Mouse (Mus musculus) C2C12 (cell line): ENCODE data around the gene Tmem158. TPM values are rescaled to one million over a fixed set of nuclear protein-coding genes. Genes with fewer than 3 reads are reported as not detected.

Experiments
- H3K27me3 ChIP-seq: one replicate; pipeline ENCODE4 v1.6.1; 2011; ENCODE audit not compliant: control insufficient read depth, insufficient read depth, insufficient read length
- H3K36me3 ChIP-seq: one replicate; pipeline ENCODE4 v1.6.1; 2011; ENCODE audit not compliant: control insufficient read depth, insufficient read depth
- H3K4me3 ChIP-seq: one replicate; pipeline ENCODE4 v1.5.1; 2011; ENCODE audit warnings: mild to moderate bottlenecking, control low read depth; ENCODE audit not compliant: poor library complexity, insufficient read depth, severe bottlenecking
- H3K79me2 ChIP-seq: one replicate; pipeline ENCODE4 v1.6.1; 2011; ENCODE audit not compliant: control insufficient read depth, insufficient read depth
- H3K79me3 ChIP-seq: one replicate; pipeline ENCODE4 v1.6.1; 2011; ENCODE audit warnings: low read depth, control low read depth
- H3ac ChIP-seq: one replicate; pipeline ENCODE3; 2011; ENCODE audit warnings: low read depth; ENCODE audit not compliant: control insufficient read depth, insufficient read length
- CEBPB ChIP-seq: IDR thresholded peaks from one replicate; pipeline ENCODE4 v1.6.1; 2011; ENCODE audit warnings: low read depth, mild to moderate bottlenecking, control low read depth, moderate library complexity
- CTCF ChIP-seq: IDR thresholded peaks from one replicate; pipeline ENCODE4 v1.5.1; 2011; ENCODE audit not compliant: control insufficient read depth, insufficient read depth, insufficient read length
- FOSL1 ChIP-seq: IDR thresholded peaks from one replicate; pipeline ENCODE4 v1.8.0; 2011; ENCODE audit warnings: mild to moderate bottlenecking, low read length; ENCODE audit not compliant: poor library complexity, insufficient read depth, severe bottlenecking
- MAX ChIP-seq: IDR thresholded peaks from one replicate; pipeline ENCODE4 v1.6.1; 2011; ENCODE audit warnings: mild to moderate bottlenecking, control low read depth
- MYOD1 ChIP-seq: IDR thresholded peaks from one replicate; pipeline ENCODE4 v1.6.1; 2011; ENCODE audit warnings: low read depth; ENCODE audit not compliant: control insufficient read depth, insufficient read length
- MYOG ChIP-seq: IDR thresholded peaks from one replicate; pipeline ENCODE4 v1.6.1; 2011; ENCODE audit not compliant: control insufficient read depth, insufficient read length; ENCODE audit errors: extremely low read depth
- USF1 ChIP-seq: IDR thresholded peaks from one replicate; pipeline ENCODE4 v1.6.1; 2011; ENCODE audit warnings: low read depth, mild to moderate bottlenecking, control low read depth, moderate library complexity
- polyA plus RNA-seq: library from polyadenylated mRNA; unstranded; fragments of >200 nt; fragmentation: generic; extraction: Trizol; gene quantifications from one replicate; pipeline ENCODE4 v1.2.1, GENCODE M21; 2012; ENCODE audit warnings: missing spikeins

Gene Tmem158
- polyA plus RNA-seq, 1 experiment: 9.6 TPM

GRCm38 (mm10) chr9:123297862-123298261 lies 37.3 kb upstream of the Tmem158 start:
- H3ac ChIP-seq: no peak overlapping the region
- no peaks in the 10 kb centered on the region for H3K79me3 ChIP-seq
- no peak overlapping the region for H3K4me3 ChIP-seq
- H3K79me2 ChIP-seq: no peaks in the 10 kb centered on the region
- no peaks in the 10 kb centered on the region for H3K36me3 ChIP-seq
- H3K27me3 ChIP-seq: no peaks in the 10 kb centered on the region
- TF ChIP-seq MYOD1 (no peak), CEBPB (no peak), CTCF (no peak)

- H3K4me3 ChIP-seq: no peak overlapping the region
- H3ac ChIP-seq: no peak overlapping the region
- no peaks in the 10 kb centered on the region for H3K36me3 ChIP-seq
- H3K79me3 ChIP-seq: no peaks in the 10 kb centered on the region
- H3K27me3 ChIP-seq: no peaks in the 10 kb centered on the region
- H3K79me2 ChIP-seq: no peaks in the 10 kb centered on the region
- no peak for TF ChIP-seq MAX
- TF ChIP-seq CTCF: no peak
- TF ChIP-seq MYOD1: no peak
- no peak for TF ChIP-seq USF1
- no peak for TF ChIP-seq MYOG
- no peak for TF ChIP-seq CEBPB
- TF ChIP-seq FOSL1: no peak
Measured at GRCm38 (mm10) chr9:123296229-123296628, 35.7 kb upstream of the Tmem158 start.

- TF ChIP-seq MYOD1 (no peak), CTCF (no peak), MAX (no peak), MYOG (no peak), USF1 (no peak), FOSL1 (no peak), CEBPB (no peak)
- Histone ChIP-seq H3K4me3 (no peak overlapping the region), H3K79me2 (no peaks in the 10 kb centered on the region), H3K27me3 (no peaks in the 10 kb centered on the region), H3K79me3 (no peaks in the 10 kb centered on the region), H3K36me3 (no peaks in the 10 kb centered on the region), H3ac (no peak overlapping the region)
Measured at GRCm38 (mm10) chr9:123294581-123294980, 34.0 kb upstream of the Tmem158 start.

GRCm38 (mm10) chr9:123288378-123288777 lies 27.8 kb upstream of the Tmem158 start:
- no peaks in the 10 kb centered on the region for H3K79me3 ChIP-seq
- no peak overlapping the region for H3K4me3 ChIP-seq
- no peaks in the 10 kb centered on the region for H3K79me2 ChIP-seq
- no peaks in the 10 kb centered on the region for H3K36me3 ChIP-seq
- no peak for TF ChIP-seq MAX
- TF ChIP-seq FOSL1: no peak
- TF ChIP-seq CTCF: no peak
- no peak for TF ChIP-seq MYOG
- TF ChIP-seq MYOD1: no peak
- H3ac ChIP-seq: no peak overlapping the region
- H3K27me3 ChIP-seq: no peaks in the 10 kb centered on the region

DNA sequence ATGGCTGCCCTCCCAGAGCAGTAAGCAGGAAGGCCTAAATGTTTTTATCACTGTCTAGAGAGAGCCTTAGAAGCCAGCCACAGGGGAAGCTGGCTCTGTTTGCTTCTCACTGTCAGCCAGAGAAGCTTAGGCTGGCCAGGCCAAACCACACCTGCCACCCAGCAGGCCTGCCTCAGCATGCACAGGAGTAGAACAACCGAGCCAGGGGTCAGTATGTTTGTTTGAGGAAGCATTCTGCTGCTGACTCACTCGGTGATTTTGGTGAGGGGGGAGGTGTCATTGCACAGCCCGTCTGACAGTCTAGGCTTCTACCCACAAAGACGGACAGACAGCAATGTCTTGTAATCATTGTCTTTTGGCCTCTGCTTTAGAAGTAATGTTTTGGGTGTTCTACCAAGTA lies 25.1 kb upstream of the Tmem158 start:
- Histone ChIP-seq H3ac (no peak overlapping the region), H3K79me3 (no peaks in the 10 kb centered on the region), H3K4me3 (no peak overlapping the region), H3K36me3 (no peaks in the 10 kb centered on the region), H3K27me3 (no peaks in the 10 kb centered on the region), H3K79me2 (no peaks in the 10 kb centered on the region)
- TF ChIP-seq CEBPB: no peak
- TF ChIP-seq MAX: peak; percentile 55
- TF ChIP-seq CTCF: no peak
- TF ChIP-seq FOSL1: peak; percentile 21
- no peak for TF ChIP-seq USF1
- TF ChIP-seq MYOG: no peak
- TF ChIP-seq MYOD1: peak; percentile 47

GRCm38 (mm10) chr9:123280775-123281174 lies 20.2 kb upstream of the Tmem158 start:
- Histone ChIP-seq H3K79me2 (no peaks in the 10 kb centered on the region), H3K36me3 (no peaks in the 10 kb centered on the region), H3ac (no peak overlapping the region), H3K27me3 (no peaks in the 10 kb centered on the region), H3K79me3 (no peaks in the 10 kb centered on the region), H3K4me3 (no peak overlapping the region)
- TF ChIP-seq MYOD1 (no peak), FOSL1 (no peak), USF1 (no peak), MAX (no peak), MYOG (no peak), CEBPB (no peak), CTCF (no peak)
